Mouse (Mus musculus) gastrocnemius, adult 18-20 months (tissue): Measurements from ENCODE around the gene Adora1. TPM values are rescaled to one million over a fixed set of nuclear protein-coding genes. Genes with fewer than 3 reads are reported as not detected.

Experiments
- DNase-seq: peaks from one replicate; pipeline ENCODE4 v3.0.0; 2021; ENCODE audit warnings: low spot score
- total RNA-seq, 2 experiments: library from RNA; stranded (reverse); gene quantifications; 2 replicates each; pipeline ENCODE4 v1.2.3; 2021

The Adora1 gene
- total RNA-seq, 2 experiments from 2014 or later, result 0.25 to 0.66 TPM

GRCm38 (mm10) chr1:134216629-134216971, 18.6 kb downstream of the Adora1 start:
- no peak for DNase-seq

DNA sequence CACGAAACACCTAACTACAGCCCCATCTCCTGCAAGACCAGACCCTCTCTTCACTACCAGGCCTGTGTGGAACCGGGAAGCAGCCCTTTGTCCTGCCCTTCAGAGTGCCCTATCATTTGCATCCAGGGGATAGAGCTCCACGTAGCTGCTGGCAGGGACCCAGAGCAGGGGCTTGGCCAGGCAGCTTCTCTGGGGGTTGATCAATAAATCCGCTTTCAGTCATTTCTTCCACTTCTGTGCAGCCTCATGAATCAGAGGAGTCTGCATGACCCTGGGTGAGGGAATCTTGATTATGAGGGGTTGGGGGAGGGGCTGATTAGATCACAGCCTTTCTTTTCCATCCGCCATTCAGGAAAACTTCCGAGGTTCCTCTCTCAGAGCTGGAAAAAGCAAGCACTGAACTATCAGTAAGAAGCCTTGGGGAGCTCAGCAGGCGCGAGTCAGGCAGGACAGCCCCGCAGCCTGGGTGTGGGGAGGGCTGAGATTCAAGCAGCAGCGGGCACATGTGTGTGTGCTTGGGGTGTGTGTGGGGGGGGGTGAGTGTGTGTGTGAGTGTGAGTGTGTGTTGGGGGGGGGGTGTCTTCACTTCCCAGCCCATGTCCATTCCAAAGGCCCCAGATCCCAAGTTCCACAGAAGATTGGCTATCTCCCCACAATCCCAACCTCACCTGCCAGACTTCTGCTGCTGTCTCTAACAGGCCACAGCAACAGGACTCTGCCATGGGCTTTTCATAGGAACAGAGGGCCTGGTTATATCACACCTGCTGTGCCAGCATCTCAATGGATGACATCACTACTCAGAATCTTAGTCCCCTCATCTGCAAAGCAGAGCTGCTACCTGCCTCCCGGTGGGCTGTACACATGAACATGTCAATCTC, 19.2 kb downstream of the Adora1 start:
- no peak for DNase-seq

- DNase-seq, result no peak
Observed at GRCm38 (mm10) chr1:134215059-134215458, 20.2 kb downstream of the Adora1 start.

DNA sequence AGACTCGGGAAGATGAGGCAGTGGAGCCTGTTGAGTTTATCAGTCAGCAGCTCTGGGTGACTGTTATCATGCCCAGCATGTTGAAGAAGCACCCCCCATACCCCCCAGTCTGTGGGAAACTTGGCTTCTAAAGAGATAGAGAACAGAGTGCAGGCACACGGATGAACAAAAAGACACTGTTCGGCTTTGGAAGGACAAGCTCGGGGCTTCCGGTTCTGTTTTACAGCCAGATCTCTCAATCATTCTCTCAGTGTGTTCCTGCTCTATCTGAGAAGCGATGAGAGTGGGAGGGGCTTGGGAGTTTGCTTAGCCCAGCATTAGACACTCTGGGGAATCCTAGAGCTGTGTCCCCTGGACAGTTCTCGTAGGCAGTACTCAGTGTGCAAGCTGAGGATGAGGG, 21.8 kb downstream of the Adora1 start:
- DNase-seq, result no peak

DNA sequence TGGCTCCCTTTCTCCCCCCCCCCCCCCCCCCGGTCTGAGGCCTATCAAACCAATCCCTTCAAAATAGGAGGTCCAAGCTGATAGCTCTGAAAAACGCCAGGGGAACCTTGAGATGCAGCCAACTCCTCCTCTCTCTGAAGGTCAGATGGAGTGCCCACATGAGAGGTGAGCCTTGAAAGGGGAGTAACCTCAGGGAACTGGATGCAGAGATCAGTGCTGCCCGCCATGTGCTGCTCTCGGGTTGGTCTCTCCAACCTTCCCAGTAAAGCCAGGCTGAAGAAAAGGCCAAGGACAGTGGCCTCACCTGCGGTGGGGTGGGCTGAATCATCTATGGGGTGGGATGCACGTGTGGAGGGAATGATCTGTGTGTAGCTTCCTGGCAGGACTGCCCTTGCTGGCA, 22.9 kb downstream of the Adora1 start:
- no peak for DNase-seq

DNA sequence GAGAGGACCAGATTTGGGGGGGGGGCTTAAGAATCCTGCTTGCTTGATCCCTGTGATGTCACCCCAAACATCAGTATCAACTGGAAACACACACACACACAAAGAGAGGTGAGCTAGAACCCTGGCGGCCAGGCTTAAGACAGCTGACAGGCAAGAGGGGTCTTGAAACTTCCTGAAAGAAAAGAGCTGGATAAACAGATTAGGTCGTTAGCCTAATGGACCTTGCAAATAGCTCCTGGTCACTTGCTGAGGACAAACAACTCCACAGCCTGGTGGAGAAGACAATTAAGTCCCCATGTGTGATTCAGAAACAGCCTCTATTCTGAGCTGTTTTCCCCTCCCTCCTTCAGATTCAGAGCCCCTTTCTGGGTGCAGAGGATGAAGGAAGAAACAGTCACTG, 23.6 kb downstream of the Adora1 start:
- no peak for DNase-seq

DNA sequence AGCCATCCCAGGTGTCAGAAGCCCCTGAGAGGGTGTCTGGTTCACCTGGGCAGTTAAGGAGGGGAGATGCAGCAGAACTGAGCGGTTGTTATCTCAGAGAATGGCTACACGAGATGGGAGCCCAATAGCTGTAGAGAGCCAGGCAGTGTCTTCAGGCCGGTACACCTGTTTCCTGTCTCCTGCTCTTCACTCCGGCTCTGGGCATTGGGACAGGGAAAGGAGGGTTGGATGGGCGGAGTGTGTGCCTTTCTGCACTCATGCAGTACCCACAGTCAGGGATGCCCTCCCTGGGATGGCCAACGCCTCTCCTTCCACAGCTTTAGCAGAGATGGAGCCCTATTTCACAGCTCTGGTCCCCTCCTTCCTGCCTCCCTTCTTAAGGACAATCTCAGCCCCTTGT, 24.2 kb downstream of the Adora1 start:
- no peak for DNase-seq

GRCm38 (mm10) chr1:134210179-134210755, 25.0 kb downstream of the Adora1 start:
- no peak for DNase-seq

GRCm38 (mm10) chr1:134206085-134206484, 29.1 kb downstream of the Adora1 start:
- no peak for DNase-seq

GRCm38 (mm10) chr1:134205296-134206018, 29.8 kb downstream of the Adora1 start:
- no peak for DNase-seq

GRCm38 (mm10) chr1:134204230-134204629, 31.0 kb downstream of the Adora1 start:
- DNase-seq, result no peak

GRCm38 (mm10) chr1:134201751-134202420, 33.3 kb downstream of the Adora1 start:
- DNase-seq, result peak; percentile 71

DNA sequence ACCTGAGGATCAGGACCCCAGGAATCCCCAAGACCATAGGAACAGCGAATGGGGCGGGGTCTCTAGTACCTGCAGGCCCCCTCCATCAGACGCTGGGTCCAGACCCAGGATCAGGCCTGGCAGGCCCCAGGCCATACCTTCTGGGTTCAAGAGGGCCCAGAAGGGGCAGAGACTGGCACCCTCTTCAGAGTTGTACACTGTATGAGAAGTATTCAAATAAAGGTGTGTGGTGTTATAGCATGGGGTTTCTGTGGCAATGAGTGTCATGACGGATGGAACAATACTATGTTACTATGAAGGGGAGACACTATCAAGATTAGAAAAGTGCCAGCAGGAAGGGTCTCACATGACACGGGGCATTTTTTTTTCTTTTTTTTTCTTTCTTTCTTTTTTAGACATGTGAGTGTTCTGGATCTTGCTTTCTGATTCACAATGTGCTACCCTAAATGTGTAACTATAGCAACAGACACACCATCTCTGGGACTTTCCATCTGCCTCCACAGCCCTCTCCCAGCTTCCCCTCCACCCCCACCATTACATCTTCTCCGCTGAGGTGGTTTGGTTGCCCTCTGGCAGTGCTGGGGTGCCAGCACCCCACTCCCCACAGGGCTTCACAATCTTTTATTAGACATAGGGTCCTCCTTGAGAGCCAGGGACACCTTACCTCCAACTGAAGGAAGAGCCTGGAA, 34.1 kb downstream of the Adora1 start:
- no peak for DNase-seq

- no peak for DNase-seq
Observed at GRCm38 (mm10) chr1:134200481-134200880, 34.8 kb downstream of the Adora1 start.

DNA sequence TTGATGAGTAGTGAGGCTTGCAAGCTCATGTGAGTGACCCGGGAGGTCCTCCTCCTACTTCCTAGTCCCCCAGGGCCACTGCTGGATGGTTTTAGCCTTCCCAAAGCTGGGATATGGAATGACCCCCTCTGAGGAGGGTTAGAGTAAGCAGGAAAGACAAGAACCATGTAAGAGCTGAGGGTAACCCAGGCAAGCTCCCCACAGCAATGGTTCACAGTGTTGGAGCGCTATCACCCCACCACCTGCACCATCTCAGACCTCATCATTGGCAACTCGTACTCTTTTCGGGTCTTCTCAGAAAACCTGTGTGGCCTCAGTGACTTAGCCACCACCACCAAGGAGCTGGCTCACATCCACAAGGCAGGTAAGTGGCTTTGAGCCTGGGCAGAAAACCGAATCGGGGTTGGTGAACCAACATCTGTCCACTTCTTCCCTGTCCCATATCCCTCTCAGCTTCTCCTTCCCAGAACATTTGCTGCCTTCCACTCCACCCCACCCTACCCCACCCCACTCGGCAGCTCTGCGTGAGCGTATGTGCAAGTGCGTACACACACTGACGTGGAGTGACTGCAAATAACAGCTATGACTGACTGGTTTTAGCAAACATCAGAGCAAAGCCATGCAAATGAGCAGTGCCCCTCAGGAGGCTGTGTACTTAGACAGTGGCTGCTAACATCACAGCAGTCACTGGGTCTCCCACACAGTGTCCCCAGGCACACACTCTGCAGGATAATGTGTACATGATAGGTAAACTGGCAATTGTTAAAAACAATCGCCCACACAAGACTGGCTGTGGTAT, 36.8 kb downstream of the Adora1 start:
- no peak for DNase-seq

DNA sequence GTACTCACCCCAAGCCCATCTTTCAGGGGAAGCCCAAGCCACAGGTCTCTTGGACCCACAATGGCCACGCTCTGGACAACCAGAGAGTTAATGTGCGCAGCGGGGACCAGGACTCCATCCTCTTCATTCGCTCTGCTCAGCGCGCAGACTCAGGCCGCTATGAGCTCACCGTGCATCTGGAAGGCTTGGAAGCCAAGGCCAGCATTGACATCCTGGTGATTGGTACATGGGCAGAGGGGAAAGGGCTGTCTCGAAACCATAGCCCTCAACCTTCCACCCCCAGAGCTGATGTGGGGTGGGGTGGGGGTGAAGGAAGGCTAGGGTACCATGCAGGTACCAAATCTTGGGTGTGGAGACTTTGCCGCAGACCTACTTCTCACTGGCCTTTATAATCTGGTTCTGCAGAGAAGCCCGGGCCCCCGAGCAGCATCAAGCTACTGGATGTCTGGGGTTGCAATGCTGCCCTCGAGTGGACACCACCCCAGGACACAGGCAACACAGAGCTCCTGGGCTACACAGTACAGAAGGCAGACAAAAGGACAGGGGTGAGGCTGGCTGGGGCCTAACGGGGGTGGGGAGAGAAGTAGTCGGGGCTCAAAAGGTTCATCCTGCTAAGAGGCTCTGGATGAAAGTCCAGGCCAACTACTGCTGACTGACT, 37.8 kb downstream of the Adora1 start:
- DNase-seq, result no peak

- peak; percentile 83 for DNase-seq
Observed at GRCm38 (mm10) chr1:134196386-134196785, 38.8 kb downstream of the Adora1 start.

DNA sequence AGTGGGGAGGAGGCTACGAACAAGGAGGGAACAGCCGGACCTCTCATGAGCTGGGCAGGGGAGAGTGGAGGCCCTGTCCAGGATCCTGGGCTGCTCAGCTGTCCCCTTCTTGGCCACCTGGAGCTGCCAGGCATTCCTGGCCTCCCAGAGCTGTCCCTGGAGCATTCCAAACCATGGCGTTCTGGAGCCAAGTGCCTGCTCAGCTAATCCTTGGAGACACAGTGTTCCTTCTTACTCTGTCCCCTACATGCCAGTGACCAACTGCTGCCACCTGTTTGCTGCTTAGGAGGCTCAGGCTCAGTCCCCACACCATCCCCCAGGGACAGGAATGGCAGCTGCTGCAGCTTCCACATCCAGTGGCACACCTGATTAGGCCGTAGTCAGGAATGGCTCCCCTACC, 39.3 kb downstream of the Adora1 start:
- peak; percentile 89 for DNase-seq

DNA sequence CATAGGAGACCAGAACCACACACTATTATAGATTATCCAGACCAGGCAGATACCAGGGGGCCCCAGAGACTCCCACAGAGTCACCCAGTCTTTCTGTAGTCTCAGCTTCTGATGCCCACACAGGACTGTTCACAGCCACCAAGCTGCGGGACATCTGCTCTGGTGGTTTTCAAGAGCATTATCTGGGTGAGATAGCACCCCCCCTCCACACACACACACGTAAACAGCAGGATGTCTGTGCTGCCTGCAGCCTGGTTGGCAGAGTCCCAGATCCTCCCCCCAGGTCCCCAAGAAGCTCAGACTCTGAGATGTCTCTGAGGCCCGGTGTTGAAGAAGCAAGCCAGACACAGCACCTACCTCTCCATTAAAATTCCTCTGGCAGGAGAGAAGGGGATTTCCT, 39.7 kb downstream of the Adora1 start:
- DNase-seq, result no peak

DNA sequence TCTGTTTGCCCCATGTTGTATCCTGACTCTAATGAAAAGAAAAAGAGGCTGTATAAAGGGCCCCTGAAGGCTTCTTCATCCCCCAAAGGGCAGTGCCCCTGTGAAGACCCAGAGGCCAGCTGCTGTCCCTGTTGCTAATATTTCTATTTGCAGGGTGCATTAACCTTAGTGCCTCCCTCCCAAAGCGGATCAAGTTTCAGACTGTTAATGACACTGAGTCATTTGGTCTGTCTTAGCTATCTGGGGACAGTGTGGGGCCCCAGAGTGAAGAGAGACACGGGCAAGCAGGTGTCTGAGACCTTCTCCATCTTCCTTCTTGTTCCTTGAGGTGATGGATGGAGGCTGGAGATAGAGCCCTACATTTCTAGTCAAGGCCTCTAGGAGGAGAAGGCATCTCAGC, 40.1 kb downstream of the Adora1 start:
- peak; percentile 48 for DNase-seq
